Mouse (Mus musculus): ENCODE results near the gene Krt16. TPM values are rescaled to one million over a fixed set of nuclear protein-coding genes. Genes with fewer than 3 reads are reported as not detected.

Gene Krt16
- polyA plus RNA-seq (2015; fragmentation: Nextera tagmentation; extraction: Ambion mirVana) = not detected in 2 replicates

DNA sequence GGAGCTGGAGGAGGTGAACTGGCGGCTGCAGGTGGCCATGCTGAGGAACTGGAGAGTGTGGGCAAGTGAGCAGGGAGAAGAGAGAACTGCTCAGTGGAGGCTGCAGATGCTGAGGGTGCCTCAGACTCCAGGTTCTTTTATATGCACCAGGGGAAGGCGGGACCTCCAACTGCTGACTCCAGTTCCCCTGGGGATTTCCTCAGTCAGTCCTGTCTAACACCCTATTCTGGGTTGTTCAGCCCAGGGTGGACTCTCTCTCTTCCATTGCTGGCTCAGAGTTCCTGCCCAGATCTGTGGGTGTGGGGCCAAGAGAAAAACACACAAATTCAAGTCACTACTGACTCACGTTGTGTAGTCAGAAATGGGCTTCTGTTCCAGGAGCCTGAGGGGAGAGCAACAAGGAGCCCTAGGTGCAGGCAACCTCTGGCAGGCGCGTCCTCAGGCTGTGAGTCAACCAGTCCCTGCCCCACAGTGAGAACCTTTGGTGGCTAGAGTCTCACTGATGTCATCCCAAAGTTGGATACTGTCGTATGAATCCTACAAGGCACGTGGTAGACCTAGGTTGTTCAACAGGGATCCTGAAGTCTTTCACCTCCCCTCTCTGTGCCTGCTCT is at the start of gene Krt16:
Gene Krt16 (minus strand): TSS at position 51 of the 614 bp plus-strand sequence.
- Histone ChIP-seq H3K4me1 (replicated peaks) (no peaks in the 10 kb centered on the region), H3K9ac (no peak within 1 kb of the TSS), H3K9me3 (replicated peaks) (no peaks in the 10 kb centered on the region), H3K27me3 (no peaks in the 10 kb centered on the region), H3K4me3 (replicated peaks) (no peak within 1 kb of the TSS), H3K27ac (no peak within 1 kb of the TSS), H3K4me2 (no peak within 1 kb of the TSS), H3K36me3 (no peaks in the 10 kb centered on the region)
- ATAC-seq (ENCODE audit: low read depth) = no peak
- 63% methylated on average over 7 of the region's 7 CpGs for WGBS (ENCODE audit: insufficient replicate concordance)
- DNase-seq = no peak

GRCm38 (mm10) chr11:100297801-100298200 is 49.1 kb upstream of the Krt16 start:
- no peaks in the 10 kb centered on the region for H3K27me3 ChIP-seq
- DNase-seq (no peak), ATAC-seq (ENCODE audit: low read depth) (no peak)
- no peaks in the 10 kb centered on the region for H3K36me3 ChIP-seq
- WGBS (ENCODE audit: insufficient replicate concordance) = 29% methylated on average over 5 of the region's 5 CpGs
- no peak overlapping the region; the same call in 1 of the 2 replicates for H3K9ac ChIP-seq
- H3K4me3 ChIP-seq (replicated peaks) = no peak overlapping the region; the same call in 1 of the 2 replicates
- no peaks in the 10 kb centered on the region for H3K9me3 ChIP-seq (replicated peaks)
- H3K4me2 ChIP-seq = peak overlapping the region; percentile 54
- peaks cover 5% of the 10 kb centered on the region for H3K4me1 ChIP-seq (replicated peaks)
- H3K27ac ChIP-seq = no peak overlapping the region

GRCm38 (mm10) chr11:100295308-100295707 is 46.6 kb upstream of the Krt16 start:
- H3K9me3 ChIP-seq (replicated peaks) = no peaks in the 10 kb centered on the region
- no peak overlapping the region for H3K4me2 ChIP-seq
- H3K27ac ChIP-seq = no peak overlapping the region
- peak; percentile 67 for DNase-seq
- no peaks in the 10 kb centered on the region for H3K27me3 ChIP-seq
- H3K4me1 ChIP-seq (replicated peaks) = peaks cover 5% of the 10 kb centered on the region
- no peak overlapping the region for H3K4me3 ChIP-seq (replicated peaks)
- ATAC-seq (ENCODE audit: low read depth) = peak; percentile 25; the same call in 1 of the 2 replicates
- 6% methylated on average over 10 of the region's 10 CpGs for WGBS (ENCODE audit: insufficient replicate concordance)
- H3K9ac ChIP-seq = no peak overlapping the region
- H3K36me3 ChIP-seq = no peaks in the 10 kb centered on the region

- H3K4me3 ChIP-seq (replicated peaks) = no peak overlapping the region
- 49% methylated on average over 6 of the region's 6 CpGs for WGBS (ENCODE audit: insufficient replicate concordance)
- H3K9ac ChIP-seq = no peak overlapping the region
- H3K4me2 ChIP-seq = no peak overlapping the region
- H3K27ac ChIP-seq = no peak overlapping the region
- peaks cover under 1% of the 10 kb centered on the region for H3K4me1 ChIP-seq (replicated peaks)
- DNase-seq (no peak), ATAC-seq (ENCODE audit: low read depth) (no peak)
- H3K36me3 ChIP-seq = no peaks in the 10 kb centered on the region
- H3K9me3 ChIP-seq (replicated peaks) = no peaks in the 10 kb centered on the region
- no peaks in the 10 kb centered on the region for H3K27me3 ChIP-seq
These were observed 44.2 kb upstream of the Krt16 start for GRCm38 (mm10) chr11:100292884-100293283.

DNA sequence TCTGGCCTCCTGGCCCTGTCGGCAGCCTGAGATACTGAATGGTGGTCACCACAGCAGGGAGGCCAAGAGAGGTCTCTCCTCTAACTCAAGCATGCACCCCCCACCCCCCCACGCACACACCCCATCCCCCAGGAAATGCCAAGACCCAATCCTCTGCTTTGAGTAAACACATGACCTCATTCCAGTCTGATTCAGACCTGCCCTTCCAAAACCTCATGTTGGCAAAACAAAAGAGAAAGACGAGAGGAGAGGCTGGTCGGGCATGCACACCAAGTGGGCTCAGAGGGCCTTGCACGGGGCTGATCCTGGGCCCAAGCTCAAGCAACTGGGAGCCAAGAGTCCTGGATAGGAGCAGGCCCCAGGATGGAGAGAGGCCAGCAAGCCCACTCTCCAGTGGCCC is 41.5 kb upstream of the Krt16 start:
- H3K4me1 ChIP-seq (replicated peaks) = no peaks in the 10 kb centered on the region
- H3K4me2 ChIP-seq = no peak overlapping the region
- 50% methylated on average over 5 of the region's 5 CpGs for WGBS (ENCODE audit: insufficient replicate concordance)
- no peak overlapping the region for H3K4me3 ChIP-seq (replicated peaks)
- H3K27ac ChIP-seq = no peak overlapping the region
- ATAC-seq (ENCODE audit: low read depth) (no peak), DNase-seq (no peak)
- H3K9me3 ChIP-seq (replicated peaks) = no peaks in the 10 kb centered on the region
- no peaks in the 10 kb centered on the region for H3K27me3 ChIP-seq
- H3K9ac ChIP-seq = no peak overlapping the region
- no peaks in the 10 kb centered on the region for H3K36me3 ChIP-seq

GRCm38 (mm10) chr11:100288942-100289341 is 40.2 kb upstream of the Krt16 start:
- no peak for DNase-seq
- no peaks in the 10 kb centered on the region for H3K27me3 ChIP-seq
- WGBS (ENCODE audit: insufficient replicate concordance) = 70% methylated on average over 6 of the region's 6 CpGs
- no peak overlapping the region for H3K27ac ChIP-seq
- H3K9ac ChIP-seq = no peak overlapping the region
- H3K4me3 ChIP-seq (replicated peaks) = no peak overlapping the region
- H3K4me1 ChIP-seq (replicated peaks) = no peaks in the 10 kb centered on the region
- H3K9me3 ChIP-seq (replicated peaks) = no peaks in the 10 kb centered on the region
- H3K36me3 ChIP-seq = no peaks in the 10 kb centered on the region
- no peak overlapping the region for H3K4me2 ChIP-seq
- ATAC-seq (ENCODE audit: low read depth) = no peak

GRCm38 (mm10) chr11:100287024-100287423 is 38.3 kb upstream of the Krt16 start:
- WGBS (ENCODE audit: insufficient replicate concordance) = 47% methylated on average over 10 of the region's 10 CpGs
- Histone ChIP-seq H3K9me3 (replicated peaks) (no peaks in the 10 kb centered on the region), H3K27ac (no peak overlapping the region), H3K36me3 (no peaks in the 10 kb centered on the region), H3K4me2 (no peak overlapping the region), H3K9ac (no peak overlapping the region), H3K27me3 (no peaks in the 10 kb centered on the region), H3K4me1 (replicated peaks) (no peaks in the 10 kb centered on the region), H3K4me3 (replicated peaks) (no peak overlapping the region)
- ATAC-seq (ENCODE audit: low read depth) (no peak), DNase-seq (no peak)

DNA sequence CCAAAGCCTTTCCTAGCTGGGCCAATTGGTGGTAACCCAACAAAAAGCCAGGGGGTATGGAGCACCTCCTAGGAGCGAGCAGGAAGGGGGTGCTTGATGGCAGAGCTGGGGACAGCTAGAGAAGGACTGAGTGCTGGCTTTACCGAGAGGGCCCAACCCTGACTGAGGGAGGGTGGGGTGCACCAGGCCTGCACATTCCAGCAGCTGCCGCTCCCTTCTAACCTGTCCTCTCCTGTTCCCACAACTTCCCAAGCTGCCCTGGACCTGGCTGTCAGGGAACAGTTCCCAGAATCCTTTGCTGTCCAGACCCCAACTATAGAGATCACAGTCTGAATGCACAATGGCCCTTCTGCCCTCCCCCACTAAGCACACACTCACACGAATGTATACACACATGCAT is 36.3 kb upstream of the Krt16 start:
- H3K4me1 ChIP-seq (replicated peaks) = no peaks in the 10 kb centered on the region
- H3K9ac ChIP-seq = no peak overlapping the region
- no peak overlapping the region for H3K4me2 ChIP-seq
- H3K9me3 ChIP-seq (replicated peaks) = no peaks in the 10 kb centered on the region
- WGBS (ENCODE audit: insufficient replicate concordance) = 61% methylated on average over 3 of the region's 4 CpGs
- ATAC-seq (ENCODE audit: low read depth) (no peak), DNase-seq (no peak)
- H3K27me3 ChIP-seq = no peaks in the 10 kb centered on the region
- no peak overlapping the region for H3K27ac ChIP-seq
- no peaks in the 10 kb centered on the region for H3K36me3 ChIP-seq
- no peak overlapping the region for H3K4me3 ChIP-seq (replicated peaks)

DNA sequence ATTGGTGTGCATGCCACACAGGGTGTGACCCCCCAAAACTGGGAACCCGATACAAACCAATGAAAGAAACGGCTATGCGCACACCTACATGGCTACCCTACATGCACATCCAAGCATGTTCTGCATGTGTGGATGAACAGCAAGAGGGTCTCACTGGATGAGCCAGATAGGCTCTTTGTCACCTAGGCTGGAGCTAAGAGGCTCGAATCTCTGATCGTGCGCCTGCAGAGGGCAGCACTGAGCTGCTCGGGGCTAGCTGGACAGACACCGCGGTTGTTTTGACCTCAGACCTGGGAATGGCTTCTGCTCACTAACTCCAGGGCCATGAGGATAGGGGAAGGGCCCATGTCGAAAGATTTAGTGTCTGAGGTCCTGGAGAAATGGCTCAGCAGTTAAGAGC is 33.8 kb upstream of the Krt16 start:
- DNase-seq = peak; percentile 52
- H3K9ac ChIP-seq = no peak overlapping the region
- no peak overlapping the region for H3K4me2 ChIP-seq
- H3K36me3 ChIP-seq = no peaks in the 10 kb centered on the region
- H3K27me3 ChIP-seq = no peaks in the 10 kb centered on the region
- H3K4me3 ChIP-seq (replicated peaks) = no peak overlapping the region
- H3K9me3 ChIP-seq (replicated peaks) = no peaks in the 10 kb centered on the region
- H3K4me1 ChIP-seq (replicated peaks) = no peaks in the 10 kb centered on the region
- 21% methylated on average over 10 of the region's 10 CpGs for WGBS (ENCODE audit: insufficient replicate concordance)
- H3K27ac ChIP-seq = no peak overlapping the region
- no peak for ATAC-seq (ENCODE audit: low read depth)

- ATAC-seq (ENCODE audit: low read depth) = no peak
- H3K9ac ChIP-seq = no peak overlapping the region
- H3K27me3 ChIP-seq = no peaks in the 10 kb centered on the region
- no peak overlapping the region for H3K4me2 ChIP-seq
- DNase-seq = peak; percentile 57
- WGBS (ENCODE audit: insufficient replicate concordance) = 22% methylated on average over 11 of the region's 11 CpGs
- H3K27ac ChIP-seq = no peak overlapping the region
- no peak overlapping the region for H3K4me3 ChIP-seq (replicated peaks)
- no peaks in the 10 kb centered on the region for H3K9me3 ChIP-seq (replicated peaks)
- H3K36me3 ChIP-seq = no peaks in the 10 kb centered on the region
- H3K4me1 ChIP-seq (replicated peaks) = no peaks in the 10 kb centered on the region
These were observed 33.2 kb upstream of the Krt16 start for GRCm38 (mm10) chr11:100281596-100282544.

- no peak overlapping the region for H3K27ac ChIP-seq
- H3K9ac ChIP-seq = no peak overlapping the region
- no peaks in the 10 kb centered on the region for H3K36me3 ChIP-seq
- no peaks in the 10 kb centered on the region for H3K27me3 ChIP-seq
- H3K9me3 ChIP-seq (replicated peaks) = no peaks in the 10 kb centered on the region
- ATAC-seq (ENCODE audit: low read depth) = no peak
- WGBS (ENCODE audit: insufficient replicate concordance) = 27% methylated on average over 5 of the region's 5 CpGs
- no peak overlapping the region for H3K4me2 ChIP-seq
- no peaks in the 10 kb centered on the region for H3K4me1 ChIP-seq (replicated peaks)
- no peak for DNase-seq
- no peak overlapping the region for H3K4me3 ChIP-seq (replicated peaks)
These were observed 30.1 kb upstream of the Krt16 start for GRCm38 (mm10) chr11:100278759-100279158.

All from liver, embryonic 13.5 days (tissue).